Mouse (Mus musculus): ENCODE results near the gene Acadl. TPM values are rescaled to one million over a fixed set of nuclear protein-coding genes. Genes with fewer than 3 reads are reported as not detected.

Gene Acadl
- polyA plus RNA-seq, 1 experiment from 2014 or later = 125 TPM

DNA sequence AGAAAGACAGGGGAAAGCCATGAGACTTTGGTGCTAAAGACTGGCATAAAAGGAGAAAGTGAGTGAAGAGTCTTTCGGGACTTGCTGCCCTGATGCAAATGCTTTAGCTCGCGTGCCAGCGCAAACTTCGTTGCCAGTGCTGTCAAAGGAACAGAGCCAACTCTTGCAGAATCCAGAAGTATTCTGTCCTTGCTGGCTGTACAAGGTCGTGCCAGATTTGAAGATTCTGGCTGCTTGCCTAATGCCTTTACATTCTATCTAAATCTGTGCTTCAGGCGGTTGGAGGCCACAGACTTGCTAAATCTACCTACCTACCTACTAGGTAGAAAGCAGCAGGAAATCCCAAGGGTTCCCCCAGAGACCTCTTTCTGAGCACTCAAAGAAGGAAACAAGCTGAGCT lies 8.5 kb upstream of the Acadl start:
- no peak overlapping the region for H3K27ac ChIP-seq
- H3K4me2 ChIP-seq = no peak overlapping the region
- no peaks in the 10 kb centered on the region for H3K27me3 ChIP-seq
- no peaks in the 10 kb centered on the region for H3K4me1 ChIP-seq
- no peaks in the 10 kb centered on the region for H3K36me3 ChIP-seq
- no peaks in the 10 kb centered on the region for H3K9me3 ChIP-seq (replicated peaks)
- no peak for ATAC-seq (replicated peaks; ENCODE audit: low FRiP score)
- H3K4me3 ChIP-seq (replicated peaks) = no peak overlapping the region
- no peak overlapping the region for H3K9ac ChIP-seq
- 77% methylated on average over 7 of the region's 7 CpGs for WGBS

GRCm38 (mm10) chr1:66865633-66866032 lies 2.6 kb upstream of the Acadl start:
- WGBS = 83% methylated on average over 4 of the region's 4 CpGs
- H3K4me2 ChIP-seq = no peak overlapping the region

GRCm38 (mm10) chr1:66863741-66864495 lies 841 bp upstream of the Acadl start:
- H3K9me3 ChIP-seq (replicated peaks) = no peaks in the 10 kb centered on the region
- H3K4me1 ChIP-seq = peaks cover 23% of the 10 kb centered on the region
- H3K36me3 ChIP-seq = peaks cover 6% of the 10 kb centered on the region
- H3K9ac ChIP-seq = no peak overlapping the region
- H3K27ac ChIP-seq = 0 out of 2 replicates have a peak overlapping the region, but pooled peaks have one; percentile 27
- ATAC-seq (replicated peaks; ENCODE audit: low FRiP score) = no peak
- peak overlapping the region; percentile 65 for H3K4me2 ChIP-seq
- H3K27me3 ChIP-seq = no peaks in the 10 kb centered on the region
- H3K4me3 ChIP-seq (replicated peaks) = peak overlapping the region; percentile 92
- 10% methylated on average over 9 of the region's 9 CpGs for WGBS

More at GRCm38 (mm10) chr1:66865633-66866032, 2.6 kb upstream of the Acadl start:
- Histone ChIP-seq H3K27ac (no peak overlapping the region), H3K9ac (no peak overlapping the region), H3K4me1 (peaks cover 23% of the 10 kb centered on the region), H3K36me3 (no peaks in the 10 kb centered on the region), H3K9me3 (replicated peaks) (no peaks in the 10 kb centered on the region), H3K4me3 (replicated peaks) (no peak overlapping the region), H3K27me3 (no peaks in the 10 kb centered on the region)
- ATAC-seq (replicated peaks; ENCODE audit: low FRiP score) = no peak

DNA sequence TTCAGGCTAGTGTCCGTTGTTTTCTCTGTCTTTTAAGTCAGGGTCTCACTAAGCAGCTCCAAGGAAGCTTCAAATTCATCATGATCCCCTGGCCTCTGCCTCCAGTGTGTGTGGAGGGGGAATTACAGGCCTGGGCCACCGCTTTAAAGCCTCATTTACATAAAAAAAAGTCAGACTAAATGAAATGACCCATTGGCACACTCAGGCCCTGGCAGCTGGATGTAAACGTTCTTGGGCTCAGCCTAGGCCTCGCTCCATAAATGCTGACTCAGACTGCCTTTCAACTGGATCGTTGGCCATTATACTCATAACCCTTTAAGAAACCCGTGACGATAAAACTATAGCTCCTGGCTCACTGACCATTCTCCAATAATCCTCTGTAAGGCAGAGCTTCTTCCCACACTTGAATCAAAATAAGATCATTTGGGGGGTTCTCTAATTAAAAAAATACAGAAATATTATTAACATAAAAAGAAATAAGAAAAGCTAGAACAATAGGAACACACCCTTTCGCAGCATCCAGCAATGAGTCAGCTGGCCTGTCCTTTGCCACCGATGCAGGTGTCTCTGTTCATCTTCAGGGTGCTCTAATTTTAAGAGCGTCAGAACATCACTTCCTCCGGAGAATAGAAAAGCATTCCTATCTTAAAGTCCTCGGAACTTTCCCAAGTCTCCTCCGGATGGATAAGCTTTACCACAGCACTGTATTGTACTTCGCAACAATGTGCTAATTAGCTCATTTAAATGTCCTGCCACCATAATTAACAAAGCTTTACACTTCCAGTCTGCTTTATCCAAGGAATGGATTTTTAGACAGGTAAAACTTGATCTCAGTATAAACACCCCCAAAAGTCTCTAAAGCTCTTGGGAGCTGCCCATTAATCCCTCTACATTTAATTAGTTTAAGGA lies 1.1 kb downstream of the Acadl start:
- H3K9ac ChIP-seq = peak overlapping the region; percentile 92
- peak overlapping the region; percentile 94 for H3K27ac ChIP-seq
- no peak for ATAC-seq (replicated peaks; ENCODE audit: low FRiP score)
- peaks cover 23% of the 10 kb centered on the region for H3K4me1 ChIP-seq
- peaks cover 23% of the 10 kb centered on the region for H3K36me3 ChIP-seq
- H3K27me3 ChIP-seq = no peaks in the 10 kb centered on the region
- peak overlapping the region; percentile 92 for H3K4me3 ChIP-seq (replicated peaks)
- peak overlapping the region; percentile 65 for H3K4me2 ChIP-seq
- 13% methylated on average over 14 of the region's 14 CpGs for WGBS
- H3K9me3 ChIP-seq (replicated peaks) = no peaks in the 10 kb centered on the region

DNA sequence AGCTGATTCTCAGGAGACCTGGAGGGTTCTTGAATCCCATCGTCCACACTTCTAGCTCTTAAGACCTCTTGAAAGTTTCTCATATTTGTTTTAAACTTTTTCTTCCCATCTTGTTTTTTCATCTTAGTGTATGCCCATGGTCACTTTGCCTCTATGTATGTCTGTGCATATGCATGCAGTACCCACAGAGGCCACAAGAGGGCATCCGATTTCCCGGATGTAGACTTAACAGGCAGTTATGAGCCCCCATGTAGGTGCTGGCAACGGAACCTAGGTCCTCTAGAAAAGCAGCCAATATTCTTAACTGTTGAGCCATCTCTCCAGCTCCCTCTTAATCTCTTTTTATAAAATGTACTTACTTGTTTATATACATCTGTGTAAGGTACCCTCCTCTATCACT lies 15.6 kb downstream of the Acadl start:
- H3K36me3 ChIP-seq = peaks cover 74% of the 10 kb centered on the region
- H3K9ac ChIP-seq = no peak overlapping the region
- no peak overlapping the region for H3K27ac ChIP-seq
- no peaks in the 10 kb centered on the region for H3K4me1 ChIP-seq
- H3K4me2 ChIP-seq = no peak overlapping the region
- WGBS = 91% methylated on average over 4 of the region's 4 CpGs
- no peak overlapping the region for H3K4me3 ChIP-seq (replicated peaks)
- H3K27me3 ChIP-seq = no peaks in the 10 kb centered on the region
- no peaks in the 10 kb centered on the region for H3K9me3 ChIP-seq (replicated peaks)
- no peak for ATAC-seq (replicated peaks; ENCODE audit: low FRiP score)

GRCm38 (mm10) chr1:66845690-66846318 lies 17.3 kb downstream of the Acadl start:
- no peaks in the 10 kb centered on the region for H3K9me3 ChIP-seq (replicated peaks)
- H3K4me1 ChIP-seq = no peaks in the 10 kb centered on the region
- no peak overlapping the region for H3K4me3 ChIP-seq (replicated peaks)
- no peak overlapping the region for H3K4me2 ChIP-seq
- H3K9ac ChIP-seq = no peak overlapping the region
- WGBS = 82% methylated on average over 5 of the region's 5 CpGs
- no peak for ATAC-seq (replicated peaks; ENCODE audit: low FRiP score)
- H3K27me3 ChIP-seq = no peaks in the 10 kb centered on the region
- H3K36me3 ChIP-seq = peaks cover 71% of the 10 kb centered on the region
- H3K27ac ChIP-seq = no peak overlapping the region

GRCm38 (mm10) chr1:66841938-66842337 lies 21.1 kb downstream of the Acadl start:
- Histone ChIP-seq H3K4me3 (replicated peaks) (no peak overlapping the region), H3K27me3 (no peaks in the 10 kb centered on the region), H3K4me2 (no peak overlapping the region), H3K9me3 (replicated peaks) (no peaks in the 10 kb centered on the region), H3K9ac (no peak overlapping the region), H3K4me1 (peaks cover 8% of the 10 kb centered on the region; the same call in 1 of the 2 replicates), H3K36me3 (peaks cover 45% of the 10 kb centered on the region), H3K27ac (no peak overlapping the region)
- WGBS = 76% methylated on average over 10 of the region's 10 CpGs
- ATAC-seq (replicated peaks; ENCODE audit: low FRiP score) = no peak

DNA sequence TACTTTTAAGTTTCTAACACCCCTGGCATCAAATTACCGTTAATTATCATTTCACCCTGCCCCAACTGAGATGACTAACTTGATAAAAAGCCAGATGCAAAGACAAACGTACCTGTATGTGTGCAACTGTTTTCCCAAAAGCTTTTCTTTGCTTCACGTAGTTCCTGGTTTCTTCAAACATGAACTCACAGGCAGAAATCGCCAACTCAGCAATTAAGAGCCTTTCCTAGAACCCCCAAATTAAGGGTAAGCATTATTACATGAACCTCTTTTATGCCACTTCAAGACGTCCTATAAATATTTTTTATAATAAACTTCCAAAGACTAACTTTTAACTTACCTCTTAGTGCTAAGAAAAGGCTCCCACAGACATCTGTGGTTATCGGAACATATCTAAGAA lies 21.6 kb downstream of the Acadl start:
- Histone ChIP-seq H3K9ac (no peak overlapping the region), H3K4me3 (replicated peaks) (no peak overlapping the region), H3K27me3 (no peaks in the 10 kb centered on the region), H3K4me2 (no peak overlapping the region), H3K36me3 (peaks cover 43% of the 10 kb centered on the region), H3K9me3 (replicated peaks) (no peaks in the 10 kb centered on the region), H3K4me1 (peaks cover 8% of the 10 kb centered on the region; the same call in 1 of the 2 replicates), H3K27ac (no peak overlapping the region)
- no peak for ATAC-seq (replicated peaks; ENCODE audit: low FRiP score)
- 77% methylated on average over 6 of the region's 6 CpGs for WGBS

GRCm38 (mm10) chr1:66839755-66840438 lies 23.2 kb downstream of the Acadl start:
- 72% methylated on average over 7 of the region's 7 CpGs for WGBS
- Histone ChIP-seq H3K4me3 (replicated peaks) (no peak overlapping the region), H3K36me3 (peaks cover 34% of the 10 kb centered on the region), H3K27me3 (no peaks in the 10 kb centered on the region), H3K27ac (no peak overlapping the region), H3K4me2 (no peak overlapping the region), H3K9me3 (replicated peaks) (no peaks in the 10 kb centered on the region), H3K9ac (no peak overlapping the region), H3K4me1 (peaks cover 8% of the 10 kb centered on the region; the same call in 1 of the 2 replicates)
- no peak for ATAC-seq (replicated peaks; ENCODE audit: low FRiP score)

GRCm38 (mm10) chr1:66839135-66839534 lies 23.9 kb downstream of the Acadl start:
- no peak overlapping the region for H3K27ac ChIP-seq

More at GRCm38 (mm10) chr1:66839135-66839534, 23.9 kb downstream of the Acadl start:
- Histone ChIP-seq H3K9me3 (replicated peaks) (no peaks in the 10 kb centered on the region), H3K4me3 (replicated peaks) (no peak overlapping the region), H3K36me3 (peaks cover 36% of the 10 kb centered on the region), H3K27me3 (no peaks in the 10 kb centered on the region), H3K4me1 (peaks cover 8% of the 10 kb centered on the region; the same call in 1 of the 2 replicates), H3K4me2 (no peak overlapping the region), H3K9ac (no peak overlapping the region)
- no peak for ATAC-seq (replicated peaks; ENCODE audit: low FRiP score)
- WGBS = 55% methylated on average over 1 of the region's 1 CpGs
